1 mouse cellular context compared by ENCODE assay signal in the genomic region with DNA sequence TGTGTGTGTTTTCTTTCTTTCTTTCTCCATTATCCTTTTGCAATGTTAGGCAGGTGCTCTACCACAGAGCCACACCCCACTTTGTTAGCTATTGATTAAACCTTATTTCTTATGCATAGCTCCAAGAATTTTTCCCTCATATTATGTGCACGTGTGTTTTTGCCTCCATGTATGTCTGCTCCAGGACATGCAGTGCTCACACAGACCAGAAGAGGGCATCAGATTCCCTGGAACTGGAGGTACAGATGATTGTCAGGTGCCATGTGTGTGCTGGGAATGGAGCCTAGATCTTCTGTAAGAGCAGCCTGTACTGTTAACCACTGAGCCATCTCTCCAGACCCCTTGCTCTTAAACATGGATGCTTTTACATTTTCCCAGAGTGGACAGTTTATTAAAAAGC.
TF ChIP-seq lines count a peak whose summit lies in the region.

No protein-coding gene starts in this region.

TF ChIP-seq in MEL, 35 proteins besides CTCF, POLR2A, EP300 and RAD21 (continued from another document):
- TF ChIP-seq MAFK (IDR thresholded peaks at IDR 0.05; ENCODE audit: borderline replicate concordance, low read depth, low read length) (no peak), ZC3H11A (IDR thresholded peaks at IDR 0.05; ENCODE audit: low read depth, low read length) (no peak), SMC3 (IDR thresholded peaks at IDR 0.05; ENCODE audit: low read depth, low read length) (no peak), TCF12 (IDR thresholded peaks at IDR 0.05; ENCODE audit: low read depth, low read length) (no peak), CHD2 (IDR thresholded peaks at IDR 0.05; ENCODE audit: low read length) (no peak), MYC (IDR thresholded peaks at IDR 0.05; ENCODE audit: low read depth, low read length) (no peak), TBP (IDR thresholded peaks at IDR 0.05; ENCODE audit: low read depth, low read length) (no peak), POLR2AphosphoS5 (IDR thresholded peaks at IDR 0.05; ENCODE audit: borderline replicate concordance, low read depth, low read length) (no peak), ZNF384 (IDR thresholded peaks at IDR 0.05; ENCODE audit: low read depth, low read length) (no peak), HCFC1 (IDR thresholded peaks at IDR 0.05; ENCODE audit: low read depth, low read length) (no peak), GATA1 (IDR thresholded peaks at IDR 0.05; ENCODE audit: low read depth, low read length) (no peak), TAL1 (IDR thresholded peaks at IDR 0.05; ENCODE audit: low read length) (no peak), USF2 (IDR thresholded peaks at IDR 0.05; ENCODE audit: borderline replicate concordance in 1 of 2, insufficient read depth in 1 of 2, low read depth in 1 of 2, low read length in 2 of 2) (no peak), RCOR1 (IDR thresholded peaks at IDR 0.05; ENCODE audit: low read depth, low read length) (no peak), BHLHE40 (IDR thresholded peaks at IDR 0.05; ENCODE audit: borderline replicate concordance, low read depth, low read length) (no peak), MAX (IDR thresholded peaks at IDR 0.05; ENCODE audit: low read length) (no peak), ZMIZ1 (IDR thresholded peaks at IDR 0.05; ENCODE audit: low read depth, low read length) (no peak)
TF ChIP-seq in MEL: peak in this region for 0.
